Mouse (Mus musculus) hindbrain, embryonic 13.5 days (tissue): ENCODE results near the gene C1qc. TPM values are rescaled to one million over a fixed set of nuclear protein-coding genes. Genes with fewer than 3 reads are reported as not detected.

ENCODE experiments used
- ATAC-seq: fragments of 200-750 bp; cut with Nextera tagmentation; 2 replicates; pipeline ENCODE4 v1.8.0; 2017; ENCODE audit warnings: moderate TSS enrichment; ENCODE audit not compliant: low FRiP score
- H3K27ac ChIP-seq: fragments of 300-500 bp; sonication (generic); 2 replicates; pipeline ENCODE4 v1.5.1; 2015; ENCODE audit warnings: inconsistent platforms, mild to moderate bottlenecking, moderate library complexity
- H3K27me3 ChIP-seq: fragments of 300-500 bp; sonication (generic); 2 replicates; pipeline ENCODE4 v1.6.1; 2015; ENCODE audit warnings: mild to moderate bottlenecking, inconsistent platforms
- H3K36me3 ChIP-seq: fragments of 300-500 bp; sonication (generic); 2 replicates; pipeline ENCODE4 v1.6.1; 2015; ENCODE audit warnings: mild to moderate bottlenecking, inconsistent platforms
- H3K4me1 ChIP-seq: fragments of 300-500 bp; sonication (generic); replicated peaks from 2 replicates; pipeline ENCODE4 v1.6.1; 2015; ENCODE audit warnings: inconsistent platforms
- H3K4me2 ChIP-seq: fragments of 300-500 bp; sonication (generic); 2 replicates; pipeline ENCODE4 v1.6.1; 2015; ENCODE audit warnings: inconsistent platforms, mild to moderate bottlenecking, moderate library complexity
- H3K4me3 ChIP-seq: fragments of 300-500 bp; sonication (generic); 2 replicates; pipeline ENCODE4 v1.5.1; 2015; ENCODE audit warnings: mild to moderate bottlenecking, inconsistent platforms
- H3K9ac ChIP-seq: fragments of 300-500 bp; sonication (generic); 2 replicates; pipeline ENCODE4 v1.6.1; 2015; ENCODE audit warnings: mild to moderate bottlenecking, inconsistent platforms
- H3K9me3 ChIP-seq: fragments of 300-500 bp; sonication (generic); 2 replicates; pipeline ENCODE4 v1.6.1; 2016; ENCODE audit warnings: inconsistent platforms
- WGBS: fragments of 180-500 bp; shearing (Covaris S2); methylation state at CpG from one replicate; pipeline ENCODE4 v1.1.7; 2015; 5-methylcytosine and 5-hydroxymethylcytosine counted together
- polyA plus RNA-seq: library from polyadenylated mRNA; unstranded; fragments of >200 nt; fragmentation: Nextera tagmentation; extraction: Ambion mirVana; gene quantifications from 2 replicates; pipeline ENCODE4 v1.2.1, GENCODE M21; 2015

C1qc gene
- 19.5 and 24.3 TPM in 2 replicates for polyA plus RNA-seq

DNA sequence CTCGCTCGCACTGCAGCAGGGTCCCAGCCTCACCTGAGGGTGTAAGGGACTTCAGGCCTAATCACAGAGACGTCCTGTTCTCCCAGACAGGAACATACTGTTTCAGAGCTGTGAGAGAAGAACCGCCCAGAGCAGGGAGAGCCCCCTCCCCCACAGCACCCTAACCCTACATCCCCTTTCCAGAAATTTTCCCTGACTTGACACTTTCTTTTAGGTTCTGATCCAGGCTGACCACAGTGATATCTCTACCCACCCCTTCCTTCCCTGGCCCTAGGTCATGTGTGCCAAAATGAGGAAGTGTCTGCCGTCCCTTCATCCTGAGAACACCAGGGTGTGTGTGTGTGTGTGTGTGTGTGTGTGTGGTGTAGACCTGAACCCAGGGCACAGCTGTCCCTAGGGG, at the start of gene C1qc:
Gene C1qc, minus strand, starts transcription at position 255 of the 400 bp plus-strand sequence.
- ATAC-seq: no peak
- Histone ChIP-seq H3K4me2 (no peak within 1 kb of the TSS), H3K27me3 (peaks cover 59% of the 10 kb centered on the region), H3K9me3 (no peaks in the 10 kb centered on the region), H3K27ac (no peak within 1 kb of the TSS), H3K4me1 (peaks cover 12% of the 10 kb centered on the region), H3K9ac (peak within 1 kb of the TSS; percentile 24; the same call in 1 of the 2 replicates), H3K36me3 (no peaks in the 10 kb centered on the region), H3K4me3 (no peak within 1 kb of the TSS)
- WGBS: 57% methylated on average over 5 of the region's 5 CpGs

DNA sequence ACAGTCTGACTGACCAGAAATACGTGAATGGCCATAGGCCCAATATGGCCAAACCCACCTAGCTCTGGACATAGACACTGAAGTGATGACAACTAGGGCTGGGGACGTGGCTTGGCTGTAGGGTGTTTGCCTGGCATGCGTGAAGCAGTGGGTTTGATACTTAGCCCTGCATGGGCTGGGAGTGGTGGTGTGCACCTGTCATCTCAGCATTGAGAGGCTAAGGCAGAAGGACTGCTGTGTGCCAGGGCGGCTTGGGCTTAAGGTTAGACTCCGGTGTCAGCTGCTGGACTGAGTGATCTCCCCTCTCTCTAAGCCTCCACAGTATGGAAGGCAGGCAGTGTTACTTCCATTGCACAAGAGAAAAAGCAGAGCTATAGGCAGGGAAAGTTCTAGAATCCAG, 45.1 kb upstream of the C1qc start:
- Histone ChIP-seq H3K27ac (no peak overlapping the region), H3K27me3 (peaks cover 55% of the 10 kb centered on the region), H3K9me3 (no peaks in the 10 kb centered on the region), H3K4me1 (peaks cover 20% of the 10 kb centered on the region), H3K9ac (no peak overlapping the region), H3K4me2 (no peak overlapping the region), H3K36me3 (no peaks in the 10 kb centered on the region), H3K4me3 (no peak overlapping the region)
- WGBS: 88% methylated on average over 5 of the region's 5 CpGs
- ATAC-seq: no peak

DNA sequence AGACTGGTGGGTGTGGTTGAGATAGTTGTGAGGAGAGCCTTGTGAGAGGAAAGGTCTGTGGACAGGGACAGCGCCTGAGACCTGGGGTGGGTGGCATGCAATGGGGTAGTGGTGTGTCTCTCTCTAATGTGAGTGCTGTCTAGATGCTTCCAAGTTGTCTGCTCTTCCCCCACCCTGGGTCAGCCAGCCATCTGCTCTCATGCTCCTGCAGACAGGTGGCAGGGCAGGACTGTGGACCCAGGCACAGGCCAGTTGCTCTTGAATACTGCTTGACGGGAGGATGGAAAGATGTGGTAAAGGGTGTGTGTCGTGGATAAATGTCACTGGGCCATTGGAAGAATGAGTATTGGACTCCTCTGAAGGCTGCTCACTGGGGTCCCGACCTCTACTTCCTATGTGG, 44.5 kb upstream of the C1qc start:
- 86% methylated on average over 4 of the region's 4 CpGs for WGBS
- H3K4me3 ChIP-seq: no peak overlapping the region
- no peak overlapping the region for H3K9ac ChIP-seq
- ATAC-seq: no peak
- peaks cover 60% of the 10 kb centered on the region for H3K27me3 ChIP-seq
- H3K4me2 ChIP-seq: no peak overlapping the region
- no peaks in the 10 kb centered on the region for H3K9me3 ChIP-seq
- H3K27ac ChIP-seq: no peak overlapping the region
- H3K4me1 ChIP-seq: peaks cover 14% of the 10 kb centered on the region
- H3K36me3 ChIP-seq: no peaks in the 10 kb centered on the region

DNA sequence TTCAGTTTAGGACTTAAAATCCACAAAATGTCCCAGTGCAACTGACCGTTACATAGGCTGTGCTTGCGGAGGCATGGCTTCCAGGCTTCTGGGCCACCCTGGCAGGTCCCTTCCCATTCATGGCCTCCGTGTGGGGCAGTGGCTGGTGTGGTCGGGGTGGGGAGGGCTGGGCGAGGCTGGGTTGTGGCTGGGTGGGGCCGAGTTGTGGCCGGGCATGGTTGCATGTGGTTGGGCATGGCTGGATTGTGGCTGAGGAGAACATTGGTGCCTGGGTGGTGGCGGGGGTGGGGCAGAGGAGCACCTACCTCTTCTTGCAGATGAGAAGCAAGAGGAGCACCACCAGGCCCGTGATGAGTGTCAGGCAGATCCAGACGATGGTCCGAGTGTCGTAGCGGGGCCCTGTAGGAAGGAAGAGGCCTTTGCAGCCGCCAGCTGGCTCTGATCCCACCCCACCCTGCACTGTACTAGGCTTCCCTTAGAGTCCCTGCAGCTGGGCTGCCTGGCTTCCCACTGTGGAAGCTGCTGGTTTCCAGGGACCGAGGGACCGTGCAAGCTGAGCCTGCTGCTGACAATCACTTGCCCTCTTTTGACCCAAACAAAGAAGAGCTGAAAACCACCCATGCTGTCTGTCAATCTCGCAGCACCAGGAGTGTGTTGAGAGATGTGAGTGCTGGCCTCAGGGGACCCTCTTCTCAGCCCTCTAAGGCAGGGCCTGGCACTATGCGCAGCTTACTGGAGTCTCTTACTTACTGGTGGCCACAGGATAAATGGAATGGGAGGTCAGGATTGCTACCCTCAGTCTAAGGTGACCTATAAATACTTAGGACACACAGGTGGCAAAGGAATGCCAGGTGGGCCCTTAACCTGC, 42.1 kb upstream of the C1qc start:
- WGBS: 41% methylated on average over 18 of the region's 18 CpGs
- Histone ChIP-seq H3K27me3 (peaks cover 65% of the 10 kb centered on the region), H3K36me3 (no peaks in the 10 kb centered on the region), H3K4me3 (no peak overlapping the region), H3K4me2 (no peak overlapping the region), H3K9ac (0 out of 2 replicates have a peak overlapping the region, but pooled peaks have one; percentile 24), H3K4me1 (peaks cover 12% of the 10 kb centered on the region), H3K9me3 (no peaks in the 10 kb centered on the region), H3K27ac (no peak overlapping the region)
- ATAC-seq: no peak

DNA sequence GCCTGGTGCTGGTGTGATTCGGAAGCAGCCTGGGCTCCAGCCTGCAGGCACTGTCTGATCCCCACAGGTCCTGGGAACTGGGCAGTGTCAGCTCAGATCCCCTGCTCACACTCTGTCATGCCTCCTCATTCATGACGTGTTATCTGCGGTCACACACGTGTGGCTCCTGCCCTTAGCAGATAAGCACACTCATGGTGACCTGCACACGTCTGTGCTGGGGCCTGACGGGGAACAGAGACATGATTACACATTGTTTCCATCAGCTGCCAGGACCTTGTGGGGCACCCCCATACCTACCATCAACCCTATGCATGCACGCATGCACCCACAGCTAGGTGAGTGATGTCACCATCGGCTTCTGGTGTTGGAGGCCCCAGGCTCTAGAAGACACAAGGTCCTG, 37.6 kb upstream of the C1qc start:
- Histone ChIP-seq H3K4me2 (no peak overlapping the region), H3K4me3 (no peak overlapping the region), H3K27me3 (peaks cover 62% of the 10 kb centered on the region), H3K9ac (no peak overlapping the region), H3K36me3 (no peaks in the 10 kb centered on the region), H3K4me1 (peaks cover 30% of the 10 kb centered on the region), H3K27ac (no peak overlapping the region), H3K9me3 (no peaks in the 10 kb centered on the region)
- WGBS: 86% methylated on average over 8 of the region's 8 CpGs
- ATAC-seq: no peak

DNA sequence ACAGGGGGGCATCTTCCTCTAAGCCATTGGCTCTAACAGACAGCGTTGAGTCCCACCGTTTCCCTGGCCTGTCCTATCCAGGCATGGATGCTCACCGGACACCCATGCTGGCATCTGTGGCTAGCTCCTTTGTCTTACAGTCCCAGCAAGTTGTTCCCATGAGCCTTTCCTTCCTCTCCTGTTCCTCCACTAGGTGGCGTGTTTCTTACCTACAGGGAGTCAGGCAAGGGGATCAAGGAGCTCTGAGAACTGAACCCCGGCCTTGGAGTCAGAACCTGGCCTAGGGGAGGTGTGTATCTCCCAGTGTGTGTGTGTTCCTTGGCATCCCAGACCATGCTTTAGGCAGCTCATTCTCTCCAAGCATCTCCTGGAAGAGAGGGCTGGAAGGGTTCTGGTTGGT, 36.1 kb upstream of the C1qc start:
- no peak overlapping the region for H3K4me3 ChIP-seq
- H3K9ac ChIP-seq: no peak overlapping the region
- 7% methylated on average over 5 of the region's 5 CpGs for WGBS
- ATAC-seq: no peak
- peaks cover 19% of the 10 kb centered on the region for H3K4me1 ChIP-seq
- no peaks in the 10 kb centered on the region for H3K36me3 ChIP-seq
- no peak overlapping the region for H3K4me2 ChIP-seq
- H3K9me3 ChIP-seq: no peaks in the 10 kb centered on the region
- no peak overlapping the region for H3K27ac ChIP-seq
- H3K27me3 ChIP-seq: peaks cover 76% of the 10 kb centered on the region

DNA sequence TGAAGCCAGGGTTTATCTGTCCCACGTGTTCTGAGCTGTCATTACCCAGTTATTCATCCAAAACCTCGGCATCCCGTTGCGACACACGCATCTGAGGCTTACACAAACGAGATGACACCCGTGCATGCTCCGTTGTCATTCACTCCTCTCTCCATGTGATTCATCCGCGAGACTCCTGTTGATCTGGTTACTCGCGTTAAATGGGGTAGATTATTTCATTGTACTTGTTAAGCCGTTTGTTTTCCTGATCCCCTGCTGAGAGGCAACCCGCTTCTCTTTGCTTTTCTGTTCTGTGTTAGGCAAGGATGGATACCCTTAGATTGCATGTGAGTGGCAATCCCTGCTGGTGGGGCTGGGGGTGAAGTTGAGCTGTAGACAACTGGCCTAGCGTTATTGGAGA, 32.9 kb upstream of the C1qc start:
- H3K9ac ChIP-seq: no peak overlapping the region
- H3K4me2 ChIP-seq: no peak overlapping the region
- peaks cover 65% of the 10 kb centered on the region for H3K27me3 ChIP-seq
- H3K4me1 ChIP-seq: peaks cover 24% of the 10 kb centered on the region
- no peaks in the 10 kb centered on the region for H3K36me3 ChIP-seq
- WGBS: 10% methylated on average over 15 of the region's 15 CpGs
- H3K9me3 ChIP-seq: no peaks in the 10 kb centered on the region
- H3K27ac ChIP-seq: peak overlapping the region; percentile 72; the same call in 1 of the 2 replicates
- no peak for ATAC-seq
- H3K4me3 ChIP-seq: no peak overlapping the region

DNA sequence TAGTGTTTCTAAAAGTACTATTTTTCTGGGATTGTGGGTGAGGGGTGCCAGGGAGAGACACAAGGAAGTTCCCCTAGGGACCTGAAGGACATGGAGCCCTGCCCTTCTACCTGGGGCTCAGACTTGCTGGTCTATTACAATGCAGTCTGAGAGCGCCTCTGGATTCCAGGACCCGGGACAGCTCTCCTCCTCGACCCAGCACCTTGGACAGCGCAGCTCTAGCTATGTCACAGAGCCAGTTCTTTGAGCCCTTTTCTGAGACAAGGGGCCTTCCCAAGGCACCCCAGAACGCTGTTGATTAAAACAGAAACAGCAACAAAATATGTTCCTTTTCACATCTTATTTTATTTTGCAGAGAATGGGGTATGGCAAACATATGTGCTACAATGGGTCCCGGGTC, 31.7 kb upstream of the C1qc start:
- H3K4me1 ChIP-seq: peaks cover 24% of the 10 kb centered on the region
- 8% methylated on average over 6 of the region's 6 CpGs for WGBS
- H3K9ac ChIP-seq: no peak overlapping the region
- no peaks in the 10 kb centered on the region for H3K36me3 ChIP-seq
- H3K9me3 ChIP-seq: no peaks in the 10 kb centered on the region
- H3K4me3 ChIP-seq: no peak overlapping the region
- no peak for ATAC-seq
- H3K27me3 ChIP-seq: peaks cover 61% of the 10 kb centered on the region
- no peak overlapping the region for H3K27ac ChIP-seq
- no peak overlapping the region for H3K4me2 ChIP-seq

DNA sequence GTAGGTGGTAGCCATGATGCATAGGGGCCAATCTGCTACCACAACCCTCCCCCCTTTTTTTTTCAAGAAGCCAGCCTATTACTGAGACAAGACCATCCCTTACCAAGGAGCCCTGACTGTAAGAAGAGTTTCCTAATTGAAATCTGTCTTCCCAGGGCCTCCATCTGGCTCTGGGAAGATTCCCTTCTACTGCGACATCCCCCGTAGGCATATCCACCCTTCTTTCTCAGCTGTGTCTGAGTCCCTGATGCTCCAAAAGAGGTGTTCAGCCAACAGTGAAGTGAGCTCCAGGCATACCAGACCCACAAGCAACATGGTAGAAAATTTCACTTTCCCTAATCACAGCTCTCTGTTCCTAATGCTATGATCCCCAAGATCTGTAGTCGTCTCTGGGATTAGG, 26.7 kb upstream of the C1qc start:
- no peak overlapping the region for H3K4me2 ChIP-seq
- no peak overlapping the region for H3K4me3 ChIP-seq
- no peak overlapping the region for H3K9ac ChIP-seq
- H3K27me3 ChIP-seq: peaks cover 48% of the 10 kb centered on the region
- no peaks in the 10 kb centered on the region for H3K9me3 ChIP-seq
- 88% methylated on average over 3 of the region's 3 CpGs for WGBS
- H3K27ac ChIP-seq: no peak overlapping the region
- peaks cover 21% of the 10 kb centered on the region for H3K4me1 ChIP-seq
- no peak for ATAC-seq
- no peaks in the 10 kb centered on the region for H3K36me3 ChIP-seq

DNA sequence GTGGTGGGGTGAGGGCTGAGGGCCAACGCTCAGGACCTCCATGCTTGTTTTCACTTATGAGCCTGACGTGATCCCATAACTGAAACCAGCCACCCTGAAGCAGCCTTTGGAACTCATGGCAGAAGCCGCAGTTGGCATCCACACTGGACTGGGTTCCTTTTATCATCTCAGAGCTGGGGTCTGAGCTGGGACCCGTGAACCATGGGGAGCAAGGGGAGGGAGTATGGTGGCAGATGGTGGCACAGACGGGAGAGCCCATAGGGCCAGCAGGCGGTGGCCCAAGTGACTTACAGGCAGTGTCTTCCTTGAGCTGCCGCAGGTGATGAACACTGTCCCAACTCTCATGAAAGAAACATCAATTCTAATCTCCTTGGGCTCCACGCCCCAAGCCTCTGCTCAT, 26.0 kb upstream of the C1qc start:
- peaks cover 21% of the 10 kb centered on the region for H3K4me1 ChIP-seq
- no peak overlapping the region for H3K4me3 ChIP-seq
- no peak overlapping the region for H3K27ac ChIP-seq
- no peak for ATAC-seq
- H3K36me3 ChIP-seq: no peaks in the 10 kb centered on the region
- H3K4me2 ChIP-seq: no peak overlapping the region
- 86% methylated on average over 8 of the region's 8 CpGs for WGBS
- no peak overlapping the region for H3K9ac ChIP-seq
- no peaks in the 10 kb centered on the region for H3K9me3 ChIP-seq
- peaks cover 44% of the 10 kb centered on the region for H3K27me3 ChIP-seq

DNA sequence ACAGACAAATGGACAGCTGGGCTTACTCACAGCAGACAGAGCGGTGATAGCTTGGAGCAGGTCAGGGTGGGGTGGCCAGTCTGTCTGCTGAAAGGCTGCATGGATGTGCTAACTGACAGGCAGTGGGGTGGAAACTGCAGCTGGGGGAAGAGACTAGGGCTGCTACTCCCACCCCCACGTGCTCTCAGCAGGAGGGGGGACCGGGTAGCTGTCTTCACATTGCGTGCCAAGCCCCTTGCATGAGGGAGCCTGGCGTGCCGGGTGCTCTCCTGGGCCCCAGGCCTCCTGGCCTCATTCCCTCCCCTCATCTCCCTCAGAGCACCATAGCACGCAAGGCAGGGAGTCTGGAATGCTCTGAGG, 24.3 kb upstream of the C1qc start:
- H3K4me2 ChIP-seq: no peak overlapping the region
- 30% methylated on average over 7 of the region's 7 CpGs for WGBS

DNA sequence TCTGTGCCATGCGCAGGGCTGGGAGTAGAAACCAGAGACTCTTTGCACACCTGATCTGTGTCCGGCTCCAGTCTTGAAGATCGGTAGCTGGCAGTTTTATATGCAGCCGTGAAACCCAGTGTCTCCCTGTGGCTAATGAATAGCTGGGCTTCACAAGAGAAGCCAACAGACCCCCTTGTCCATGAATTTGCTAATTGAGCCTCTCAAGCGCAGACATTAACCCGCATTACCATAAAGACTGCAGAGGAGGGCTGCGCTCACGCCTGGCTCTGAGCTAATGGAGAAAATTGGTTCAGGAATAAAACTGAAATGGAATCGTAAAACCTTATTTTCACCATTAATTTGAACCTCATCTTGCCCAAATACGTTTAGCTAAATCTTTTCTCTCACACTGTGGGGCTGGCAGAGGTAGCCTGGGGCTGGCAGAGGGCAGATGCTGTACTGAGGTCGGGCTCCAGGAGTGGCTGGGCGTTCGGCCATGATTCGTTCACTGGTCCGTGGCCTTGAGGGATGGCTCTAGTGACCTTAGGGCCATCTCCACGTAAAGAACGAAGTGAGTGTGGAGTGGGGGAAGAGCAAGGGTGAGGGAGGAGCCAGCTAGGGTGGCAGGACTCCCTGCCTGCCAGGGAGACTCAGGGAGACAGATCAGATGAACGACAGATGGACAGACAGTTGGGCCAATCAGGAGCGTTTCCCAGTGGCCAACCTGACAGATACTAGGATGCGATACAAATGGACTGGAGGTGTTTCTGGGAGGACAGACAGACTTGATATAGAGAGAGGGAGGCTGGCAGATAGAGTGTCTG, 23.7 kb upstream of the C1qc start:
- Histone ChIP-seq H3K9me3 (no peaks in the 10 kb centered on the region), H3K4me3 (no peak overlapping the region), H3K4me2 (no peak overlapping the region), H3K27ac (peak overlapping the region; percentile 70), H3K36me3 (no peaks in the 10 kb centered on the region), H3K9ac (peak overlapping the region; percentile 43), H3K27me3 (peaks cover 37% of the 10 kb centered on the region; the same call in 1 of the 2 replicates), H3K4me1 (peaks cover 33% of the 10 kb centered on the region)
- WGBS: 44% methylated on average over 20 of the region's 20 CpGs
- no peak for ATAC-seq

More for the DNA sequence above, 24.3 kb upstream of the C1qc start:
- Histone ChIP-seq H3K27ac (peak overlapping the region; percentile 70; the same call in 1 of the 2 replicates), H3K4me1 (peaks cover 30% of the 10 kb centered on the region), H3K9me3 (no peaks in the 10 kb centered on the region), H3K27me3 (peaks cover 37% of the 10 kb centered on the region; the same call in 1 of the 2 replicates), H3K4me3 (no peak overlapping the region), H3K36me3 (no peaks in the 10 kb centered on the region), H3K9ac (peak overlapping the region; percentile 43)
- ATAC-seq: 0 out of 2 replicates have a peak, but pooled peaks have one; percentile 23
